Mouse (Mus musculus): ENCODE data around the gene Pdlim7. TPM values are rescaled to one million over a fixed set of nuclear protein-coding genes. Genes with fewer than 3 reads are reported as not detected.

Gene Pdlim7
- total RNA-seq, 2 experiments from 2014 or later, result 69.4 to 78.9 TPM

DNA sequence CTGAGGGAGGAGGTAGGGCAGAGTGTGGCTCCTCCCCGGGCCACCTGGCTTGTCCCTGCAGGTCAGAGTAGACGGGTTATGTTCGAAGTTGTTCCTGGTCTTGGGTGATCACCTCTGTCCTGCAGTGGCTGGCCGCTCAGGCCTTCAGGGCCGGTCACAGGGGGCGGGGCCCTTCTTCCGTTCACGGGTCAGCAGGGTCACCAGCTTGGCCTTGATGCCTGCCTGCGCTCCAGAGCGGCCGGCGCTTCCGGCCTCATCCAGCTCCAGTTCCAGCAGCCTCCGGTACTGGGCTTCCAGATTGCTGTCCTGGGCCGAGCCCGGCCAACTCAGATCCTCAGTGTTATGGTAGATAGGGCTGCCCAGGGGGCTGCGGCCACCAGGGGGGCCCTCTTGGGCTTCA is 9.8 kb upstream of the Pdlim7 start:
- DNase-seq (ENCODE audit: low spot score in 2 of 2), result no peak

DNA sequence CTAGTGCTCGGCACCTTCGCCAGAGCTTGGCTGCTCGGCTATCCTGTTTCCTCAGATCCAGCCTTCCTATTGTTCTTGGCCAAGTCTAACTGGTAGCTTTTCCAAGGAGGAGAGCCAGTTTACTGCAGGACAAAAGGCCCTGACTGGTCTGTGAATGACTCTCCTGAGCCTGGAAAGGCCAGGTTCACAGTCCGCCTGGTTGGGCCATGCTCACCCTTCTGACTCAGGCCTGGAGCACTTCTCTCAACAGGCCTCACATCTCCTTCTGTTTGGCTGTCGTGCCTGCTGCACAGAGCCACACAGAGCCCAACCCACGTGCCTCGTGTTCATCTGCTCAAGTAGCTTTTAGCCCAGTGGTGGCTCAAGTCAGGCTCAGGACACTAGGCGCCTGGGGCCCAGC is 9.3 kb upstream of the Pdlim7 start:
- no peak for DNase-seq (ENCODE audit: low spot score in 2 of 2)

DNA sequence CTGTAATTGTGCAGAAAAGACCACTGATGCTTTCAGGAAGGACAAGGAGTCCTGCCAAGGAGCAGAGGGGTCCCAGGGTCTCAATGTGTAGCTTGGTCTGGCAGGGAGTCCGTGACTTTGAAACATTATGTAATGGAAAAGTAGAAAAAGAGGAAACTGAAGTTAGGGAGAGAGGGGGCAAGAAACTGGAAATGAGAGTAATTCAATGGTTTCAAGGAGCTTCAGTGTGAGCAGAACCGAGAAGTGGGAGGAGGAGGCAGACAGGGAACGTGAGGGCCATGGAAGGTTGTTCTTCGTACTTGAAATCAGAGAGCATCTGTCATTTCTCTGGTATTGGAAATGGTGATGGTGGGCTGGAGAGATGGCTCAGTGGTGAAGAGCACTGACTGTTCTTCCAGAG is 6.1 kb upstream of the Pdlim7 start:
- no peak for DNase-seq (ENCODE audit: low spot score in 2 of 2)

DNA sequence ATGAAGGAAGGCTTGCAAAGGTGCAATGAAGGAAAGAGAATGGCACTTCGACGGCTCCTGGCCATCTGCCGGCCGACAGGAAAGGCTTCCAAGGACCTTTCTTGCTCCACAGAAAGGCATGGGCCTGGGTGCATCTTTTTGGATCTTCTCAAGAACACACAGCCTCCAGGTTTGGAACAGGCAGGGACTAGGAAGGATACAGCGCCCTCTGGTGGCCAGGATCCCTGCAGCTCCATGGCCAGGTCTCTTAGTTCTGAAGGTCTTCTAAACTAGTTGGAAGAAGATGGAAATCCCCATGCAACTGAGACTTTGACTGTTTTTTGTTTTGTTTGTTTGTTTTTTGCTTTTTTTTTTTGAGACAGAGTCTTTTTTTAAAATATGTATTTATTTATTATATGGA is 3.5 kb upstream of the Pdlim7 start:
- peak; percentile 87 to 90 for DNase-seq (ENCODE audit: low spot score in 2 of 2)

DNA sequence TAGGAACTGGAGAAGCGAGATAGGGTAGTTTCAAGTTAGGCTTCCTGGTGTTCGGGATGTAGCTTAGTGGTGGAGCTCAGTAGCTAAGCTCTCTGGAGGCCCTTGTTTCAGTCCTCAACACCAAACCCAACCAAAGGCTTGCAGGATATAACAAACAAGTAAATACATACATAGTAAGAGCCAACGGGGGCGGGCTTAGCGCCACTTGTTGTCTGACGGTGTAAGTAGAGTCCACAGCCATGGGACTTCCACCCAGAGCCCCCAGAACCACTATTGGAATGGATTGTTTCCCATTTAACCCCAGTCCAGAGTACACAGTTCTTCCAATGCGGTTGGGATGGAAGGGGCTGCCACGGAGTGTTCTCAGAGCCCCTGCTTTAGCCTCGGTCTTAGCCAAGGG is 352 bp upstream of the Pdlim7 start:
- DNase-seq (ENCODE audit: low spot score in 2 of 2), result no peak

DNA sequence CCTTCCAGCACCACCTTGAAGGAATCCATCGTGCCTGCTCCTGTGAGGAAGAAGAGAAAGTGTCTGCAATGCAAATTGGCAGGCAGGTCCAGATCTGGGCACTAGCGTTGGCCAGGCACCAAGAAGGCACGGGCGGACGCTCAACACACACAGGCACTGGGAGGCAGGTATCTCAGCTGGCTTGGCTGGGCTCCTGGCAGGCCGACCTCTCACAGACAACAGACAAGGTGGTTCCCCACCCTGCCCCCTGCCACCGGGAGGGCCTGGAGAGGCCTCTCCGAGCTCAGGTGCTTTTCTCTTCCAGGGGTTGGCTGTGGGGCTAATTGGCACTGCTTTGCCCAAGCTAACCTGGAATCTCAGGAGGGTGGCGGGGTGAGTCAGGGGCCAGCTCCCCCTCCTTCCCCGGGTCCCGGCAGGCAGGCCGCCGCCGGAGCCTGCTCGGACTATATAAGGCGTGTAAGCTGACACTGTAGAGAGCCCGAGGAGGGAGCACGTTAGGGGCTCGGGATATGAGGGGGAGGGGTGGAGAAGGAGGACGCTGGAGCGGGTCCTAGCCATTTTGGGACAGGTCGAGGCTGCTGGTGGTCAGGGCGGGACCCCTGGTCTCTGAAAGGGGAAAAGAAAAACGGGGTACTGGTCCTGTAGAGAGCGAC is 971 bp downstream of the Pdlim7 start:
- DNase-seq (ENCODE audit: low spot score in 2 of 2), result no peak

DNA sequence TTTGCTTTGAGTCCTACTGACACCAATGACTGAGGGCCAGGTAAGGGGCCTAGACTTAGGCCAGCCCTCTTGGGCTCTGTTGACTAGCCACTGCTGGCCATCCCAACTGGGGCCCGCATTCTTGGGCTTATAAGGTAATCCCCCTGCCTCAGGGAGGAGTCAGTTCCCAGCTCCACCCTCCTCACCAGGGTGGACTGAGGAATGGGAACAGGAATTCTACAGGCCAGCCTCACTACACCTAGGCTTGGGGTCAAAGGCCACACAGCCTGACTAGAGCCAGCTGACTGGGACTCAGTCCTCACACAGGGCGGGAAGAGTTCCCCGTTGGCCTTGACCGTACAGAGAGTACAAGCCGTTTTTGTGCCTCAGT is 2.0 kb downstream of the Pdlim7 start:
- no peak for DNase-seq (ENCODE audit: low spot score in 2 of 2)

DNA sequence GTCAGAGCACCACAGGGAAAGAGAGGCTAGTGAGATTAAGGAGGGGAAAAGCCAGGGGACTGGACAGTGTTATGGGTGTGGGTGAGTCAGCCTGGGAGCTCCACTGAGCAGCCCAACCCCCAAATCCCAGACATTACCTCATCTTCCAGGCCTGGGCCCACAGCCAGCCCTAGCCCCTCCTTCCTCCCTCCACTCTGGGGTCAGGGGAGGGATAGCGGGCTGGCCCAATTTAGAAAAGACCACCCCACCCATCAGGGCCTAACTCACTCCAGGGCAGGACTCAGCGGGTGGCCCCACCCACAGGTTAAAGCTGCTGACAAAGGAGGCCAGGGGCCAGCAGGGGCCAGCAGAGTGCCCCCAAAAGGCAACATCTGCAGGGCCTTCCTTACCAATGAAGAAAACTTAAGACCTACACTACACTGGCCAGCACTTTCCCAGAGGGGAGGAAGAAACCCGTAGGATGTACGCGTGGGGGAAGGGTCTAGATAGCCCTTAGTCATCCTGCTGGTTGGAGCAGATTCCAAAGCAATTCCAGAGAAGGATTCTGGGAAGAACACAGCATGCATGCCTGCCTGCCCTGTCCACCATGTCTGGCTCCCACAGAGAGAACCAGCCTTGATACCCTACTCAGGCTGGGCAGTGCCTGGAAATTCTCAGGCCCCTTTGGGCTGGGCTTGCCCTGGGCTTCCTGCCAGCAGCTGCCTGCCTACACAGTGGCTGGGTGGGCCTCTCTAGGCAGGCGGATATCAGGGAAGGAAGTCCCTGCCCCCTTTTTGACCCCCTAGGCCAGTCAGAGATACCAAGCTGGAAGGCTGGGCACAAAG is 2.6 kb downstream of the Pdlim7 start:
- DNase-seq (ENCODE audit: low spot score in 2 of 2), result no peak

DNA sequence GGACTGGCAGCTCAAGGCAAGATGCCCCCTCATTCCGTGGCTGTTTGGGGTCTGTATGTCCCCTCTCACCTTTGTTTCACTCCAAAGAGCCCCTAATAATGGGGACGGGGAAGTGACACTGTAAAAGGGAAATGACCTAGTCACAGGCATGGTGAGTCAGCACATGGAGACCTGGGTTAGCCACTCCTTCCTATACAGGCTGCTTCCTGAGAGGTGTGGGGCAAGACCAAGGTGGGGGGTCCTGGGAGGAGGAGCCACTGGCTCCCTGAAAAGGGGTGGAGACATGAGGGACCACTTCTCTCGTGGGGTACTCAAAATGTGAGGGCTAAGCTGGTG is 3.2 kb downstream of the Pdlim7 start:
- DNase-seq (ENCODE audit: low spot score in 2 of 2), result no peak

DNA sequence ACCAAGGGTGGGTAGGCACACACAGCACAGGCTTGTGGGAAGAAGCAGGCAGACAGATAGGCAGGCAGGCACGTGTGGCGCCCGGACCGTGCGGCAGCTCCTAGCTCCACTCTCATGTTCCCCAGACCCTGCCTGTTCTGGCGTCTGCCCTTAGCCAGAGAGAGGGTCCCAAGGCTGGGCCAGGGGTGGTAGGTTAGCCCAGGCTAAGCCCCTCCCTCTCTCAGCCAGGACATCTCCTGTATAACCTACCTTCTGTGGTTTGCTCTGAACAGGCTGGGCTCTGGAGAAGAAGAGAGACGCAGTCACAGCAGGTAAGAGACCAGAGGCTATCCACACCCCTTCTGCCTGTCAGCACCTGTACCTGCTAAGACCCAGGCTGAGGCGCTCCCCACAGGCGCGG is 4.9 kb downstream of the Pdlim7 start:
- no peak for DNase-seq (ENCODE audit: low spot score in 2 of 2)

DNA sequence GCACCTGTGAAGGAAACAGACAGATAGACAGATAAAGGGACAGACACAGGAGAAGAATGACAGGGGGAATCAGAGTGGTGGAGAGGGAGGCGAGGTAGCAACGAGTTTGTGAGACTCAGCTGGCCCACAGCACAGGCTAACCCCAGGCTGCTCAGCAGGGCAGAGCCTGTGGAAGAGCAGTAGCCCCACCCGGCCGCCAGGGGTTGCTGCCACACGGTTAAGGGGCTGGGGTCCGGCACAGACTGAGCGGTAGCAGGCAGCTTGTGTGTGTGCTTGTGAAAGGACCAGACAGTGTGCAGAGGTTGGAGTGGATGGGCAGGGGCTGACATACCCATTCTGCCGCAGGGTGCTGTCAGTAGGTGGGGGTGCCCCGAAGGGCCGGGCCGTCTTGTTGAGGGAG is 5.6 kb downstream of the Pdlim7 start:
- no peak for DNase-seq (ENCODE audit: low spot score in 2 of 2)

DNA sequence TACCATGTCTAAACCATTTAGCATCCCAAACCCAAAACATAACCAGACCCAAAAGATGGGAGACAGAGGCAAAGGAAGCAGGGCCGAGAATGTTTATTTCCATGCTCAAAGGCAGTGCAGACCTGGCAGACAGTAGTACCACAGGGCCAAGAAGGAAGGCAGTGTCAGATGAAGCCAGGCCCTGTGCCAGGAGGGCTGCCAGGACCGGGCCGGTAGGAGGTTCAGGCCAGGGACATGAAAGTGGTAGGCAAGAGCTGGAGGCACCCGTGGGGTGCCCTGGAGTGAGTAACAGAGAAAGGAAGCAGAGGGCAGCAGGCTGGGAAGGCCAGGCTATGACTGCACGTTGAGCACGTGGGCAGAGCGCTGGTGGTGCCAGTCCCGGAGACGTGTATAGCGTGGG is 6.8 kb downstream of the Pdlim7 start:
- no peak for DNase-seq (ENCODE audit: low spot score in 2 of 2)

DNA sequence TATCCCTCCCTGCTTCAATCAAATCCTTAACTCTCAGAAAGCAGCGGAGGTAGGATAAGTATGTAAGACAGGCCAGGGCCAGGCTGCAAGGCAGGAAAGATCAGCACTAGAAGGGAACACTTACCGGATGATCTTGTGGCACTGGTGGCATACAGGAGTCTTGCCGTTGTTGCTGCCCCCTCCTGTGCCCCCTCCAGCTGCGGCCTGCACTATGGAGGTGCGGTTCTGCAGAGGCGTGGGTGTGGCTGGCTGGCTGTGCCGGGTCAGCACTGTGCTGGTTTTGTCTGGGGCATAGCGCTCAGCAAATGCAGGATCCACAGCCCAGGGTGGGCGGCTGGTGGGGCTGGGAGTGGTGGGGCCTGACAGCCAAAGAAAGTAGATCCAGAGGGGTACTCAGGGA is 7.7 kb downstream of the Pdlim7 start:
- DNase-seq (ENCODE audit: low spot score in 2 of 2), result no peak

DNA sequence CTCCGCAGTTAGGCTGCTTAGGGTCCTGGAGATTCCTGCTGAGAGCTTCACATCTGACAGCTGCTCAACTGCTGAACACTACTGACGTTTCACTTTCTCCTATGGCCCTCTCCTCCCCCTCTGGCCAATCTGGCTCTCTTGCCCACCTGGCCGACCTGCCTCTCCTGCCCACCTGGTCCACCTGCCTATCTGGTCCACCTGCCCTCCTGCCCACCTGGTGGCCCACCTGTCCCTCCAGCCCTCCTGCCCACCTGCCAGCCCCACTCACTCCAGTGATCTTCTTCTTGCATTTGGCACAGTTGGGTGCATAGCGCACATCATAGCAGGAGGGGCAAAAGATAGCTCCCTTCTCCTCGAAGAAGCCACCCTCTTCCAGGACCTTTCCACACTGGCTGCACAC is 9.1 kb downstream of the Pdlim7 start:
- no peak for DNase-seq (ENCODE audit: low spot score in 2 of 2)

DNA sequence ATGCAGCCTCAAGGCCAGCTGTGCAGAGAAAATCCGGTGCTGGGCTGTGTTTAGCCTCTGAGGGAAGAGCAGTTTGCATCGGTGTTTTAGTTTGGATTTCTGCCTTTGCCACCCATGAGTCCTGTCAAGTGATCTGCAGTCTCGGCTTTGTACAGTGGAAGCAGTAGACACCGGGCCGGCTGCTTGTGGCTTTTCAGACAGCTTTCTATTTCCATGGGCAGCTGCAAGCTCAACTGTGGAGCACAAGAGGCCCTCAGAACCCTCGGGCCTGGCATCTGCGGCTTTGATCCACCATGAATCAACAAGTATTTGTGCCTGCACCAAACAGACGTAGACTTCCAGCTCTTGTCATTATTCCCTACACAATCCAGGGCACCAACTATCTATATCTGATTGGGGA is 11.1 kb downstream of the Pdlim7 start:
- DNase-seq (ENCODE audit: low spot score in 2 of 2), result no peak

DNA sequence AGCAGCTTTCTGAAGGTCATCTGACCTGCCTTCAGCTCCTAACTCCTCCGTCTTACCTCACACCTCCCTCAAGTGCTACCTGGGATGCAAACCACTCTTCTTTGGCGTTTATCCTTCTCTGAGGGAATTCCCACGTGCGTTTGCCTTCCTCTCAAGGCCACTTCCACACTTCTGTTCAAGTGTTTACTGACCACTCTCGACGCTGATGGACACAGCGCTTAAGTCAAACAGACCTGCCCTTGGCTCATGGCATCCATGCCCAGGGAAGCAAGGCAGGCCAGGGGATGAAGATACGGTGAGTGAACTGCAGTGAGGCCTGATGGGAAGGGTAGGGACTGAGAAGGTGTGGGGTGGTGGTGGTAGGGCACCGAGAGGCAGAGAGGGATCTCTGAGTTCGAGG is 12.9 kb downstream of the Pdlim7 start:
- no peak for DNase-seq (ENCODE audit: low spot score in 2 of 2)

DNA sequence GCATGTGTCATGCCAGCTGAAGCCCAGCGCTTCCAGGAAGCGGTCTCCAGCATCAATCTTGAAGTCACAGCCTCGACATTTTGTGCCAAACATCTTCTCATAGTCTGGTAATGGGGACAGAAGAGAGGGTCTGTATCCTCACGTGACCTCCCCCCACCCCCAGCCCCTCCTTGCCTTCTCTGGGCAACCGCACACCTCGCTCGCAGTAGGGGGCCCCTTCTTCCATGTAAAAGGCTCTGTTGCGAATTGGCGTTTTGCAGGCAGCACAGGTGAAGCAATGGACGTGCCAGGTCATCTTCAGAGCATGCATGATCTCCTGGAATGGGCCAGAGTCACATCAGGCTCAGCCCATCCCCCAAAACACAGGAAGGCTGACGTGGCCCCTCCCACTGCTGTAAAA is 14.6 kb downstream of the Pdlim7 start:
- no peak for DNase-seq (ENCODE audit: low spot score in 2 of 2)

DNA sequence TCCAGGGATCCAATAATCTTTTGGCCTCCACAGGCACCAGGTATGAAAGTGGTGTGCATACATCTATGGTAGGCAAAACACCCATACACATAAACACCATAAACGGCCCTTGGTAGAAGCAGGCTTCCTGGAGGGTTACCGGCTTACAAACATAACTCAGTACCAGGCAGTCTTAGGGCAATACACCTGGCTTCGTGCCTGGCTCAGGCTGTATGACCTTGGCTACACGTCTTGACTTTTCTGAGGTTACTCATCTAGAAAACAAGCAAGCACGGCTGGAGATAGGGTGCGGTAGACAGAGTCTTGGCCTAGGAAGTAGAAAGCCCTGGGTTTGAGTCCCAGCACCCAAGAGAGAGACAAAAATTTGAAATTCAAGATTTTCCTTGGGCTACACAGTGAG is 16.8 kb downstream of the Pdlim7 start:
- no peak for DNase-seq (ENCODE audit: low spot score in 2 of 2)

DNA sequence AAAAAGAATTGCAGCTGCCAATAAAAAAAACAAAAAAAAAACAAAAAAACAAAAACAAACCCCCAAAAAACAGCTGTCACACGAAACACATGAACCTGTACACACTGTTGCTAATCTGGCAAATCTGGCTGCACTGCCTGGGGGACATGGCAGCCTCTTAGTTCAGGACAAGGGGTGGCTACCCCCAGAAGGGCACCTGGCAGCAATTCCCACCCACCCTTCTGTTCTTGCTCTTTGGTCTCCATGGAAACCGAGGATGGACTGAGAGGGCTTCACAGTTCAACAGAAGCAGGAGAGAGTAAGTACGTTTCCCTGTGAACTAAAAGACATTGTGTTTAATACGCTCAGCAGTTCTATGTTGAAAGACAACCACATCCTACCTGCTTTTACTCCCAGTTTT is 17.8 kb downstream of the Pdlim7 start:
- DNase-seq (ENCODE audit: low spot score in 2 of 2), result no peak

DNA sequence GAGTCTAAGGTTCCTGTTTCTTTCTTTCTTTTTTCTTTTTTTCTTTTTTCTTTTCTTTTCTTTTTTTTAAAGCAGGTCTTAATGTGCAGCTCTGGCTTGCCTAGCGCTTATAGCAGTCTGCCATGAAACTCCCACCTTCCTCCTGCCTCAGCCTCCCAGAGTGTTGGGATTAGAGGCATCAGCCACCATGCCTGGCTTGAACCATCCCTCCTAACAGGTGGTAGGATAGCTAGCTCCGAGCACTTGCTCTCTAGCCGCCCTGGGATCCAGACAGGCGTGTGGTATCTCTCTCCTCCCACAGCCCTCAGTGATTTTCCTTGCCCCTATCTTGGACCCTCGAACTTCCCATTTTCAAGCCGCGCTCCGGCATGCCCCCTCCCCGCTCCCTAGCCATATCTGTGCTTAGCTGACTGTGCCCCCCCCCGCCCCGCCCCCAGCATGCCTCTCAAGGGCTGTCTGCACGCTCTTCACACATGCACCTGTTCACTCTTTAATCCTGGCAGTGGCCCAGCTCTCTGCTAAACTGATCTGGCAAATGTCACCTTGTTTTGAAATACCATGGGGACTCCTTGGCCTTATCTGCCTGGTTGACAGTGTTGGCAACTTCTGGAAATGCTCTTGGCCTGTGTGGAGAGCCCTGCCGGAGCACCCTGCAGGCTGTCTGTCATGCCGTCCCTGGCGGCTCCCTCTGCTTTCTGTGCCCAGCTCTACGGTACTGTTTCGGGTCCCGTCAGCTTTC is 18.4 kb downstream of the Pdlim7 start:
- peak; percentile 48 to 84 for DNase-seq (ENCODE audit: low spot score in 2 of 2)

DNA sequence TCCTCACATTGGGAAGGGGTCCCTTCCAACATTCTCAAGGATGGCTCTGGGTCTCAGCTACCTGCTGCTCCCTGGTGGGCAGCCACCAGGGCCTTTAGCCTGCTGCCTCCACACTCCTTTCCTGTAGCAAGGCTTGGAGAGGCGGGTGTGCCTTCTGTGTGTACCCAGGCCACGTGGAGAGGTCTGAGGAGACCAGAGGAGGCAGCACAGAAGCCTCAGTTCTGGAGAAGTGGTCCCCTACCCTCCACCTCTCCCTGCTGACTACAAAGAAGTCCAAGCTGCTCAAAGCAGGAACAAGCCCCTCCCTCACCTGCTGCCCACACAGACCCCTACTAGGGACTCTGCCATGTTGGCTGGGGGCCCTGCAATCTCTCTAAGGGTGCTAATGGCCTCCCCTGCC is 19.2 kb downstream of the Pdlim7 start:
- no peak for DNase-seq (ENCODE audit: low spot score in 2 of 2)

Measured in layer of hippocampus, postnatal 14 days (tissue).